Mouse (Mus musculus): ENCODE data around the gene Ctxn1. TPM values are rescaled to one million over a fixed set of nuclear protein-coding genes. Genes with fewer than 3 reads are reported as not detected.

Gene Ctxn1
- polyA plus RNA-seq, 1 experiment, result 1.7 TPM

DNA sequence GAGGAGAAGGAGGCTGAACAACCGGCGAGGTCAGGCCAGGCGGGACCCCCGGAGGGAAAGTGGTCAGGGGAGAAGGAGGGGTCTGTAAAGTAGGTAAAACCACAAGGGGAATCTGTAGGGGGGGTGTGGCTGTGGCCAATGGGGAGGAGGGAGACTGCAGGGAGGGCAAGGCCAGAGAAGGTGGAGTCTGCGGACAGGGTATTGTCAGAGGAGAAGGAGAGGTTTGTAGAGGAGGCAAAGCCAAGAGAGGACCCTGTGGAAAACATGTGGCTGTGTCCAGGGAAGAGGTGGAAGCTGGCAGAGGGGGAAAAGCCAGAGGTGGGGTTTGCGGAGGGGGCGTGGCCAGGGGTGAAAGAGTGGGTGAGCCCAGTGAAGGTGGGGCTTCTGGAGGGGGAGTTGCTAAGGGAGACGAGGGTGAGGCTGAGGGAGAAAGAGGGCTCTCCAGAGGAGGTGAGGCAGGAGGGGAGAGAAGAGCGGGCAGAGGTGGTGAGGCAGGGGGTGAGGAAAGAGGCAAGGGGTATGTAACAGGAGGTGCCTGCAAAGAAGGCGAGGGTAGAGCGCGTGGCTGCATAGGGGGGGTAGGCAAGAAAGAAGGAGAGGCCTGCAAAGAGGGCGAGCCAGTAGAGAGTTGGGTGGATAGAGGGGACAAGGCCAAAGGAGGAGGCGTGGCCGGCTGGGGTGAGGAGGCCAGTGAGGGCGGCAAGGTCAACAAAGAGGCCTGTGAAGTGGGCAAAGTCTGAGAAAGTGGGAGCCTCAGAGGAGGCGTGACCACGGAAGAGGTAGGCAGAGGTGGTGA lies 45.7 kb downstream of the Ctxn1 start:
- Histone ChIP-seq H3K27ac (replicated peaks; ENCODE audit: low read depth, low read length) (peak overlapping the region; percentile 35; the same call in 1 of the 2 replicates), H3K4me3 (ENCODE audit: insufficient read depth, low read depth, low read length) (peak overlapping the region; percentile 59), H3K4me1 (ENCODE audit: control insufficient read depth, insufficient read depth, insufficient read length, low read length) (peaks cover 10% of the 10 kb centered on the region)

- no peak overlapping the region for H3K27ac ChIP-seq (replicated peaks; ENCODE audit: low read depth, low read length)
- peak overlapping the region; percentile 59 for H3K4me3 ChIP-seq (ENCODE audit: insufficient read depth, low read depth, low read length)
- peaks cover 10% of the 10 kb centered on the region for H3K4me1 ChIP-seq (ENCODE audit: control insufficient read depth, insufficient read depth, insufficient read length, low read length)
These were observed 46.3 kb downstream of the Ctxn1 start for GRCm38 (mm10) chr8:4212809-4213209.

DNA sequence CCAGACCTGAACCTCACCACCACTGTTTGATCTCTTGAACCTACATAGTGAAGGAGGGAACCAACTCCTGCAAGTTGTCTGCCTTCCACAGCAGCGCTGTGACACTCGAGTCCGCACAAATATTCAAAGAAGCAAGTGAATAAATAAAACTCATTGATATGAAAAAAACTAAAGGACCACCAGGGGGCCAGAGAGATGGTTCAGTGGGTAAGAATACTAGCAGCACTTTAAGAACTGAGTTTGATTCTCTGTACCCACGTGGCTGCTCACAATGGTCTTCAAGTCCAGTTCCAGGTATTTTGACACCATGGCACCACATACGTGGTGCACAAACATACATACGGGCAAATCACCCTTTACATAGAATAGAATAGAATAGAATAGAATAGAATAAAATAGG lies 48.0 kb downstream of the Ctxn1 start:
- H3K4me1 ChIP-seq (ENCODE audit: control insufficient read depth, insufficient read depth, insufficient read length, low read length), result peaks cover 10% of the 10 kb centered on the region
- no peak overlapping the region for H3K27ac ChIP-seq (replicated peaks; ENCODE audit: low read depth, low read length)
- H3K4me3 ChIP-seq (ENCODE audit: insufficient read depth, low read depth, low read length), result no peak overlapping the region

Other genes with a start within 250 kb of the Ctxn1 start
- gene Cd209f, start 153.4 kb downstream of the Ctxn1 start, polyA plus RNA-seq (2012; ENCODE audit: insufficient read depth, insufficient read length, missing spikeins), result 12.1 and 18.7 TPM in 2 replicates
- 3.6 and 8.0 TPM in 2 replicates for gene Cd209g, start 125.2 kb downstream of the Ctxn1 start, polyA plus RNA-seq (2012; ENCODE audit: insufficient read depth, insufficient read length, missing spikeins)
- gene Evi5l, start 92.7 kb downstream of the Ctxn1 start, polyA plus RNA-seq (2012; ENCODE audit: insufficient read depth, insufficient read length, missing spikeins), result 11.1 and 12.3 TPM in 2 replicates
- 0.28 TPM in 1 of 2 replicates, not detected in the other for gene Prr36, start 41.8 kb downstream of the Ctxn1 start, polyA plus RNA-seq (2012; ENCODE audit: insufficient read depth, insufficient read length, missing spikeins)
- gene Lrrc8e, start 32.4 kb downstream of the Ctxn1 start, polyA plus RNA-seq (2012; ENCODE audit: insufficient read depth, insufficient read length, missing spikeins), result not detected in 2 replicates
- gene Map2k7, start 20.5 kb downstream of the Ctxn1 start, polyA plus RNA-seq (2012; ENCODE audit: insufficient read depth, insufficient read length, missing spikeins), result 29.3 and 35.9 TPM in 2 replicates
- gene Gm49320, start 20.4 kb downstream of the Ctxn1 start, polyA plus RNA-seq (2012; ENCODE audit: insufficient read depth, insufficient read length, missing spikeins), result not detected in 2 replicates
- 1.5 TPM in 1 of 2 replicates, not detected in the other for gene Tgfbr3l, start 11.1 kb downstream of the Ctxn1 start, polyA plus RNA-seq (2012; ENCODE audit: insufficient read depth, insufficient read length, missing spikeins)
- 11.6 and 13.5 TPM in 2 replicates for gene Snapc2, start 6.2 kb downstream of the Ctxn1 start, polyA plus RNA-seq (2012; ENCODE audit: insufficient read depth, insufficient read length, missing spikeins)
- 145 and 147 TPM in 2 replicates for gene Timm44, start 16.6 kb upstream of the Ctxn1 start, polyA plus RNA-seq (2012; ENCODE audit: insufficient read depth, insufficient read length, missing spikeins)
- 8.4 and 12.7 TPM in 2 replicates for gene Ccl25, start 65.9 kb upstream of the Ctxn1 start, polyA plus RNA-seq (2012; ENCODE audit: insufficient read depth, insufficient read length, missing spikeins)
- 29.5 and 50.5 TPM in 2 replicates for gene Elavl1, start 66.1 kb upstream of the Ctxn1 start, polyA plus RNA-seq (2012; ENCODE audit: insufficient read depth, insufficient read length, missing spikeins)
- gene Cers4, start 233.8 kb upstream of the Ctxn1 start, polyA plus RNA-seq (2012; ENCODE audit: insufficient read depth, insufficient read length, missing spikeins), result 5.7 and 6.6 TPM in 2 replicates

Measured in brown adipose tissue, adult 24 weeks (tissue).